Mouse (Mus musculus) stomach, postnatal 0 days (tissue): ENCODE data around the gene 1700109H08Rik.

Source experiments
- CTCF ChIP-seq: IDR thresholded peaks from 2 replicates; pipeline ENCODE4 v1.5.1; 2016; ENCODE audit warnings: antibody characterized with exemption, low read depth, mild to moderate bottlenecking, moderate library complexity
- EP300 ChIP-seq: optimal IDR thresholded peaks from 2 replicates; pipeline ENCODE3; 2016; ENCODE audit warnings: antibody characterized with exemption

DNA sequence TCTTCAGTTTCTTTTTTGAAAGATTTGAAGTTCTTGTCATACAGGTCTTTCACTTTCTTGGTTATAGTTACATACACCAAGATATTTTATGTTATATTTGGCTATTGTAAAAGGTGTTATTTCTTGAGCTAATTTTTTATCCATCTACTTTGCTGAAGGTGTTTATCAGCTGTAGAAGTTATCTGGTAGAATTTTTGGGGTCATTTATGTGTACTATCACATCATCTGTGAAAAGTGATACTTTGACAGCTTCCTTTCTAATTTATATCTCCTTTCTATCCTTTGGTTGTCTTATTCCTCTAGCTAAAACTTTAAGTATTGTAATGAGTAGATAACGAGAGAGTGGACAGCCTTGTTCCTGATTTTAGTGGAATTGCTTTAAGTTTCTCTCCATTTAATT is 19.9 kb upstream of the 1700109H08Rik start:
- TF ChIP-seq CTCF (no peak), EP300 (no peak)
